Mouse (Mus musculus) embryonic facial prominence, embryonic 11.5 days (tissue): ENCODE measurements around the gene Smim26. TPM values are rescaled to one million over a fixed set of nuclear protein-coding genes. Genes with fewer than 3 reads are reported as not detected.

Source experiments
- ATAC-seq: fragments of 200-750 bp; cut with Nextera tagmentation; replicated peaks from 2 replicates; pipeline ENCODE4 v1.8.0; 2017; ENCODE audit warnings: low read depth; ENCODE audit not compliant: insufficient number of reproducible peaks, low FRiP score, low TSS enrichment
- DNase-seq: peaks from one replicate; pipeline ENCODE4 v3.0.0-alpha.2; 2015; ENCODE audit warnings: low spot score
- H3K27ac ChIP-seq: fragments of 300-500 bp; sonication (generic); replicated peaks from 2 replicates; pipeline ENCODE4 v1.5.1; 2014; ENCODE audit warnings: mild to moderate bottlenecking, low read depth, low read length, control low read depth
- H3K27me3 ChIP-seq: fragments of 300-500 bp; sonication (generic); 2 replicates; pipeline ENCODE4 v1.6.1; 2014; ENCODE audit warnings: mild to moderate bottlenecking, low read length, moderate library complexity, mixed read lengths; ENCODE audit not compliant: control insufficient read depth, insufficient read depth
- H3K36me3 ChIP-seq: fragments of 300-500 bp; sonication (generic); replicated peaks from 2 replicates; pipeline ENCODE4 v1.6.1; 2014; ENCODE audit warnings: low read depth, mild to moderate bottlenecking, low read length, moderate library complexity, mixed read lengths; ENCODE audit not compliant: control insufficient read depth, insufficient read depth
- H3K4me1 ChIP-seq: fragments of 300-500 bp; sonication (generic); 2 replicates; pipeline ENCODE4 v1.6.1; 2014; ENCODE audit warnings: low read length, mixed read lengths; ENCODE audit not compliant: control insufficient read depth, insufficient read depth
- H3K4me2 ChIP-seq: fragments of 300-500 bp; sonication (generic); 2 replicates; pipeline ENCODE4 v1.6.1; 2014; ENCODE audit warnings: low read depth, mild to moderate bottlenecking, control low read depth, low read length, moderate library complexity
- H3K4me3 ChIP-seq: fragments of 300-500 bp; sonication (generic); 2 replicates; pipeline ENCODE4 v1.5.1; 2014; ENCODE audit warnings: low read depth, low read length, control low read depth
- H3K9ac ChIP-seq: fragments of 300-500 bp; sonication (generic); replicated peaks from 2 replicates; pipeline ENCODE4 v1.6.1; 2014; ENCODE audit warnings: mild to moderate bottlenecking, control low read depth, low read length
- H3K9me3 ChIP-seq: fragments of 300-500 bp; sonication (generic); replicated peaks from 2 replicates; pipeline ENCODE4 v1.6.1; 2016; ENCODE audit warnings: mild to moderate bottlenecking, low read length, inconsistent platforms, mixed read lengths; ENCODE audit not compliant: control insufficient read depth
- WGBS: fragments of 180-500 bp; shearing (Covaris S2); extraction: QIAGEN DNeasy Blood & Tissue Kit; methylation state at CpG from one replicate; pipeline ENCODE4 v1.1.7; 2014; 5-methylcytosine and 5-hydroxymethylcytosine counted together
- polyA plus RNA-seq: library from polyadenylated mRNA; unstranded; fragments of >200 nt; fragmentation: Nextera tagmentation; extraction: Ambion mirVana; gene quantifications from 2 replicates; pipeline ENCODE4 v1.2.1, GENCODE M21; 2014

Gene Smim26
- 38.8 and 44.2 TPM in 2 replicates for polyA plus RNA-seq

- Histone ChIP-seq H3K9me3 (no peaks in the 10 kb centered on the region), H3K27me3 (no peaks in the 10 kb centered on the region), H3K4me1 (no peaks in the 10 kb centered on the region), H3K27ac (no peak within 1 kb of the TSS), H3K9ac (peak within 1 kb of the TSS; percentile 75), H3K4me2 (peak within 1 kb of the TSS; percentile 46), H3K36me3 (no peaks in the 10 kb centered on the region), H3K4me3 (peak within 1 kb of the TSS; percentile 58)
- DNase-seq (peak; percentile 92), ATAC-seq (peak; percentile 95)
- WGBS = 2% methylated on average over 31 of the region's 31 CpGs
These were observed at the start of gene Smim26 for GRCm38 (mm10) chr2:144593951-144594651. Smim26 (plus strand) TSS chr2:144594054.

- H3K4me3 ChIP-seq = no peak overlapping the region
- WGBS = 91% methylated on average over 6 of the region's 6 CpGs
- H3K27ac ChIP-seq = no peak overlapping the region
- no peak for DNase-seq
- no peaks in the 10 kb centered on the region for H3K9me3 ChIP-seq
- ATAC-seq = no peak
- H3K36me3 ChIP-seq = no peaks in the 10 kb centered on the region; the same call in 1 of the 2 replicates
- no peaks in the 10 kb centered on the region for H3K27me3 ChIP-seq
- no peaks in the 10 kb centered on the region for H3K4me1 ChIP-seq
- no peak overlapping the region for H3K4me2 ChIP-seq
- no peak overlapping the region for H3K9ac ChIP-seq
These were observed 49.2 kb upstream of the Smim26 start for GRCm38 (mm10) chr2:144544630-144545029.

GRCm38 (mm10) chr2:144545061-144545460 is 48.8 kb upstream of the Smim26 start:
- WGBS = 94% methylated on average over 2 of the region's 2 CpGs
- Histone ChIP-seq H3K36me3 (no peaks in the 10 kb centered on the region), H3K9ac (no peak overlapping the region), H3K4me1 (no peaks in the 10 kb centered on the region), H3K27ac (no peak overlapping the region), H3K4me3 (no peak overlapping the region), H3K27me3 (no peaks in the 10 kb centered on the region), H3K4me2 (no peak overlapping the region), H3K9me3 (no peaks in the 10 kb centered on the region)
- DNase-seq (no peak), ATAC-seq (no peak)

GRCm38 (mm10) chr2:144545481-144545880 is 48.4 kb upstream of the Smim26 start:
- H3K27me3 ChIP-seq = no peaks in the 10 kb centered on the region
- WGBS = 61% methylated on average over 1 of the region's 1 CpGs
- H3K27ac ChIP-seq = no peak overlapping the region
- no peaks in the 10 kb centered on the region for H3K9me3 ChIP-seq
- ATAC-seq (no peak), DNase-seq (no peak)
- H3K4me1 ChIP-seq = no peaks in the 10 kb centered on the region
- no peak overlapping the region for H3K4me2 ChIP-seq
- H3K9ac ChIP-seq = no peak overlapping the region
- no peak overlapping the region for H3K4me3 ChIP-seq
- no peaks in the 10 kb centered on the region for H3K36me3 ChIP-seq

- Histone ChIP-seq H3K9ac (no peak overlapping the region), H3K4me2 (no peak overlapping the region), H3K4me1 (no peaks in the 10 kb centered on the region), H3K27me3 (no peaks in the 10 kb centered on the region), H3K36me3 (no peaks in the 10 kb centered on the region), H3K4me3 (no peak overlapping the region), H3K27ac (no peak overlapping the region), H3K9me3 (no peaks in the 10 kb centered on the region)
- ATAC-seq (no peak), DNase-seq (no peak)
- 70% methylated on average over 4 of the region's 4 CpGs for WGBS
These were observed 46.3 kb upstream of the Smim26 start for GRCm38 (mm10) chr2:144547559-144547958.

GRCm38 (mm10) chr2:144550529-144550928 is 43.3 kb upstream of the Smim26 start, which contains the start of gene Rbbp9:
Rbbp9 (minus strand) TSS chr2:144550869.
- WGBS = under 1% methylated on average over 17 of the region's 17 CpGs
- H3K4me3 ChIP-seq = peak within 1 kb of the TSS; percentile 67
- no peaks in the 10 kb centered on the region for H3K9me3 ChIP-seq
- peak within 1 kb of the TSS; percentile 39 for H3K4me2 ChIP-seq
- DNase-seq (peak; percentile 93), ATAC-seq (peak; percentile 96)
- H3K27me3 ChIP-seq = no peaks in the 10 kb centered on the region
- H3K9ac ChIP-seq = peak within 1 kb of the TSS; percentile 78
- H3K36me3 ChIP-seq = no peaks in the 10 kb centered on the region
- H3K27ac ChIP-seq = no peak within 1 kb of the TSS
- no peaks in the 10 kb centered on the region for H3K4me1 ChIP-seq

- no peaks in the 10 kb centered on the region for H3K27me3 ChIP-seq
- no peaks in the 10 kb centered on the region for H3K9me3 ChIP-seq
- no peak overlapping the region for H3K4me3 ChIP-seq
- no peak for DNase-seq
- no peak overlapping the region for H3K4me2 ChIP-seq
- no peak overlapping the region for H3K9ac ChIP-seq
- H3K4me1 ChIP-seq = peaks cover 3% of the 10 kb centered on the region; the same call in 1 of the 2 replicates
- 89% methylated on average over 3 of the region's 3 CpGs for WGBS
- H3K27ac ChIP-seq = no peak overlapping the region
- H3K36me3 ChIP-seq = no peaks in the 10 kb centered on the region
- no peak for ATAC-seq
These were observed 39.9 kb upstream of the Smim26 start for GRCm38 (mm10) chr2:144553905-144554304.

GRCm38 (mm10) chr2:144555286-144555819 is 38.5 kb upstream of the Smim26 start:
- WGBS = 3% methylated on average over 14 of the region's 14 CpGs
- Histone ChIP-seq H3K4me3 (peak overlapping the region; percentile 75), H3K9me3 (no peaks in the 10 kb centered on the region), H3K36me3 (no peaks in the 10 kb centered on the region), H3K4me1 (peaks cover 3% of the 10 kb centered on the region; the same call in 1 of the 2 replicates), H3K9ac (peak overlapping the region; percentile 77), H3K27ac (peak overlapping the region; percentile 78), H3K27me3 (no peaks in the 10 kb centered on the region), H3K4me2 (peak overlapping the region; percentile 61)
- peak; percentile 41 for DNase-seq
- 0 out of 2 replicates have a peak, but pooled peaks have one; percentile 1 for ATAC-seq
